Mouse (Mus musculus): ENCODE measurements around the gene Map4.

The Map4 gene

DNA sequence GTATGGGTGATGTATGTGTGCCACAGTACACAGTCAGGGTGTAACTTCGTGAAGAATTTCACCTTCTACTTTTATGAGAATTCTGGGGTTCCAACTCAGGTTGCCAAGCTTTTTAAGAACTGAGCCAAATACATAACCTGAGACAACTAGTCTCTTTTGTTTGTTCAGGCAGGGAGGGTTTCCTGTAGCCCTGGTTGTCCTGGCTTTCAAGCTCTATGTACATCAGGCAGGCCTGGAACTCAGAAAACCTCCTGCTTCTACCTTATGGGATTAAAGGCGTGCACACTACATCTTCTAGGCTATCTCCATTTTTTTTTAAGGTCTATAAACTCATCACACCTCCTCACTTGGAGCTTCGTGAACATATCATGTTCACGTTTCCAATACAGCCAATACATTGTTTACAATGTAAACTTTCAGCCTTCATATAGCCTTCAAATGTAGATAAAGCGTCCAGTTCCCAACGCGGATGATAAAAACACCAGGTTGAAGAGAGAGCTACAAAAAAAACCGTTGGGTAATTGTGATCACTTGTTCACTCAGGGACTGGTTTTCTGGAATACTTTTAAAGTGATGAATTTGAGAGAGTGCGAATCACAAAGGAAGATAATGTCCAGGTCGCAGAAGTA, 199.8 kb downstream of the Map4 start:
- DNase-seq (ENCODE audit: low spot score in 2 of 2) = no peak

DNA sequence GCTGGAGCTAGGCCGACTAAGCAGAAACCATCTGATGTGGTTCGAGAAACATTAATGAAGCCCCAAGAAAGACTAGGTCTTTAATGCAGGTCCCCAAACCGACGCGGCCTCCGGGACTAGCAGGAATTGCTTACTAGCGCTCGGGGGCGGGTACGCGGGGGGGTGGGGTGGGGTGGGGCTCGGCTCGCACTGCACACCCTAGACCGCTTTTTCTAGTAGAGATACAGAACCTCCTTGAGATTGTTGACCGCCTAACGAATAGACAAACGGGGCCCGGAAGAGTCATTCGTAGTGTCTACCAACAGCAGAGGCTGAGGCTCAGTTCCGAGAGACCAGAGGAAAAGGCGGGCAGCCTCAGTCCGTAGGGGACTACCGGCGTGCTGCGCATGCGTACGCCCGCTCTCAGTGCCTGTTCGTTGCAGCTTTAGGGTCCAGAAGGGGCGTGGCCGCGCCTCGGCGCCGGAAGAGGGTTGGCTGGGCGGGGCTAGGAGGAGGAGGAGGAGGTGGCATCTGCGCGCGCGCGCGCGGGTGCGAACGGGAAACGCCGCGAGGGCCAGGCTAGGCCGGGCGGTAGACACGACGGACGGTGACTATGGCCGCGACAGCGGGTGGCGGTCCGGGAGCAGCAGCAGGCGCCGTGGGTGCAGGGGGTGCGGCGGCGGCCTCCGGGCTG, 200.4 kb downstream of the Map4 start:
- peak; percentile 99 to 100 for DNase-seq (ENCODE audit: low spot score in 2 of 2)

DNA sequence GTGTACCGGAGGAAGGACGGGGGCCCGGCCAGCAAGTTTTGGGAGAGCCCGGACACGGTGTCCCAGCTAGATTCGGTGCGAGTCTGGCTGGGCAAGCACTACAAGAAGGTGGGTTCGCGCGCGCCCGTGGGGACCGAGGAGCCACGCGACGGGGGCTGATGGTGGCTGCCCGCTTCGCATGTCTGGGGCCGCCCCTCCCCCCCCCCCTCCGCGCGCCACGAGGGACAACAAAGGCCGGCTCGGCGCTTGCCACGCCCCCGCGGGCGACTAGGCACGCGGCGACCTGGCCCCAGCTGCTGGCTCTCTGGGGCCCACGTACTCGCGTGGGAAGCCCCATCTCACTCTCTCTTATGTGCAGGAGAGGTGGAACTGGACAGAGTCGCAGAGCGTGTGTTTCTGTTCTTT, 200.9 kb downstream of the Map4 start:
- no peak for DNase-seq (ENCODE audit: low spot score in 2 of 2)

DNA sequence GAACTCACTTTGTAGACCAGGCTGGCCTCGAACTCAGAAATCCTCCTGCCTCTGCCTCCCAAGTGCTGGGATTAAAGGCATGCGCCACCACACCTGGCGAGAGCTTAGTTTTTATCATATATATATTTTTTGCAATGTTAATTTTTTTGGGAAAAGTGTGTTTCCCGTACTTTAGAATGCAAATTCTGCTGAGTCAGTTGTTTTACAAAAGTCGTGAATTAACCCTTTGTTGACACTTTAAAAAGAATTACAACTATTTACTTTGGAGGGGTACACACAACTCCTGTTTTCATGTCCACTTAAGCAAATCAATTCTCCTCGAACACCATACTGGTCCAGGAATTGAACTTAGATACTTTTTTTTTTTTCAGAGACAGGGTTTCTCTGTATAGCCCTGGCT, 201.7 kb downstream of the Map4 start:
- DNase-seq (ENCODE audit: low spot score in 2 of 2) = no peak
